Comparison of ENCODE assay signal across 12 mouse cellular contexts in genomic region chr6:14522742-14523141, GRCm38 (mm10).
DNase-seq lines count a peak whose midpoint lies in the region; ATAC-seq lines count a peak whose summit lies in the region.
"Had no signal": no experiment of that assay in that cellular context is flagged by ENCODE, and none has a peak within 500 bp of the region (broad histone marks: within the 10 kb centered on the region; RNA-seq: fewer than 3 reads in every experiment).

No protein-coding gene starts in this region.

- H3K4me3 ChIP-seq in embryonic facial prominence, embryonic 11.5 days (ENCODE audit: low read depth, low read length): no peak overlapping the region
- H3K4me3 ChIP-seq in embryonic facial prominence, embryonic 10.5 days: no peak overlapping the region
- H3K4me3 ChIP-seq: hindbrain, embryonic 15.5 days; limb, embryonic 12.5 days; myocyte had no signal

- no peaks in the 10 kb centered on the region for H3K27me3 ChIP-seq in embryonic facial prominence, embryonic 11.5 days (ENCODE audit: control insufficient read depth, insufficient read depth, low read length)
- H3K27me3 ChIP-seq in embryonic facial prominence, embryonic 10.5 days (replicated peaks; ENCODE audit: low read depth, poor library complexity, severe bottlenecking): no peaks in the 10 kb centered on the region
- H3K27me3 ChIP-seq: hindbrain, embryonic 15.5 days; limb, embryonic 12.5 days had no signal

- no peaks in the 10 kb centered on the region for H3K36me3 ChIP-seq in embryonic facial prominence, embryonic 11.5 days (replicated peaks; ENCODE audit: control insufficient read depth, insufficient read depth, low read depth, low read length)
- H3K36me3 ChIP-seq in embryonic facial prominence, embryonic 10.5 days (replicated peaks): no peaks in the 10 kb centered on the region
- H3K36me3 ChIP-seq: hindbrain, embryonic 15.5 days; limb, embryonic 12.5 days had no signal

- no peak overlapping the region for H3K9ac ChIP-seq in embryonic facial prominence, embryonic 11.5 days (replicated peaks; ENCODE audit: low read length)
- H3K9ac ChIP-seq: hindbrain, embryonic 15.5 days; limb, embryonic 12.5 days had no signal

- H3K4me2 ChIP-seq in embryonic facial prominence, embryonic 11.5 days (ENCODE audit: low read depth, low read length): no peak overlapping the region
- H3K4me2 ChIP-seq: hindbrain, embryonic 15.5 days; limb, embryonic 12.5 days had no signal

- WGBS in embryonic facial prominence, embryonic 11.5 days: 19% methylated on average over 2 of the region's 2 CpGs
- WGBS in embryonic facial prominence, embryonic 10.5 days: 19% methylated on average over 2 of the region's 2 CpGs

- H3K9me3 ChIP-seq in embryonic facial prominence, embryonic 11.5 days (replicated peaks; ENCODE audit: control insufficient read depth, low read length): no peaks in the 10 kb centered on the region
- no peaks in the 10 kb centered on the region for H3K9me3 ChIP-seq in embryonic facial prominence, embryonic 10.5 days
- H3K9me3 ChIP-seq: hindbrain, embryonic 15.5 days; limb, embryonic 12.5 days had no signal

- intact Hi-C loops in left cerebral cortex, postnatal 10 days (cut with DNase I): no loop called here

- peak; percentile 42 for DNase-seq in embryonic facial prominence, embryonic 11.5 days (ENCODE audit: low spot score)
- no peak for DNase-seq in embryonic facial prominence, embryonic 10.5 days (ENCODE audit: low spot score)
- peak; percentile 21 to 30 for DNase-seq in left cerebral cortex, adult 18-20 months (ENCODE audit: low spot score in 2 of 2)
- DNase-seq in left cerebral cortex, postnatal 10 days (ENCODE audit: extremely low spot score in 1 of 2, low spot score in 2 of 2): no peak
- DNase-seq in A20 (ENCODE audit: low read depth, low spot score) (peak; percentile 27), adipocyte (ENCODE audit: low spot score) (peak; percentile 33)
- DNase-seq in thymus, postnatal 36 days: no peak
- DNase-seq in right cerebral cortex, postnatal 14 days: no peak
- DNase-seq: cerebellum, adult 9-11 months had no signal

- no peaks in the 10 kb centered on the region for H3K4me1 ChIP-seq in embryonic facial prominence, embryonic 11.5 days (ENCODE audit: control insufficient read depth, insufficient read depth, low read length)
- H3K4me1 ChIP-seq in embryonic facial prominence, embryonic 10.5 days: no peaks in the 10 kb centered on the region
- H3K4me1 ChIP-seq: hindbrain, embryonic 15.5 days; limb, embryonic 12.5 days had no signal

- no peak for ATAC-seq in embryonic facial prominence, embryonic 11.5 days (replicated peaks; ENCODE audit: insufficient number of reproducible peaks, low FRiP score, low TSS enrichment, low read depth)

- no peak overlapping the region for H3K27ac ChIP-seq in embryonic facial prominence, embryonic 11.5 days (replicated peaks; ENCODE audit: low read depth, low read length)
- no peak overlapping the region for H3K27ac ChIP-seq in embryonic facial prominence, embryonic 10.5 days (replicated peaks)
- H3K27ac ChIP-seq: hindbrain, embryonic 15.5 days; limb, embryonic 12.5 days had no signal

Comparison
In these comparisons a context has a peak if more than half of its experiments do, and no peak if none do; other contexts are left out.
1. DNase-seq: peak in embryonic facial prominence, embryonic 11.5 days (single experiment), left cerebral cortex, adult 18-20 months (2 of 2), A20 (single experiment) and adipocyte (single experiment); none in embryonic facial prominence, embryonic 10.5 days (single experiment), left cerebral cortex, postnatal 10 days (0 of 2), thymus, postnatal 36 days (0 of 2) and right cerebral cortex, postnatal 14 days (single experiment).